Mouse (Mus musculus): ENCODE data around the gene Fbxo33. TPM values are rescaled to one million over a fixed set of nuclear protein-coding genes. Genes with fewer than 3 reads are reported as not detected.
A peak's percentile ranks its signal among the peaks of the same experiment; 100 is the strongest.

The Fbxo33 gene
- polyA plus RNA-seq, 1 experiment from 2014 or later, result 8.5 TPM

GRCm38 (mm10) chr12:59218640-59219321 lies 744 bp downstream of the Fbxo33 start:
- DNase-seq (ENCODE audit: low spot score), result no peak
- Histone ChIP-seq H3K9ac (ENCODE audit: low read length) (peak overlapping the region; percentile 88), H3K27me3 (ENCODE audit: control insufficient read depth, insufficient read depth, low read length) (no peaks in the 10 kb centered on the region), H3K27ac (replicated peaks) (peak overlapping the region; percentile 97), H3K36me3 (ENCODE audit: control insufficient read depth, insufficient read depth, low read length) (no peaks in the 10 kb centered on the region), H3K4me3 (ENCODE audit: low read depth, low read length) (peak overlapping the region; percentile 91), H3K9me3 (ENCODE audit: control insufficient read depth, low read length) (no peaks in the 10 kb centered on the region), H3K4me2 (replicated peaks; ENCODE audit: low read depth) (peak overlapping the region; percentile 93), H3K4me1 (replicated peaks; ENCODE audit: control insufficient read depth, insufficient read depth) (no peaks in the 10 kb centered on the region)
- no peak for TF ChIP-seq CTCF (IDR thresholded peaks at IDR 0.05; ENCODE audit: low read depth)
- no peak for TF ChIP-seq EP300 (optimal IDR thresholded peaks at IDR 0.05)
- WGBS, result under 1% methylated on average over 64 of the region's 69 CpGs
- ATAC-seq (ENCODE audit: low FRiP score, low TSS enrichment), result no peak; the same call in none of the 2 replicates

GRCm38 (mm10) chr12:59217331-59217730 lies 2.2 kb downstream of the Fbxo33 start:
- WGBS, result 75% methylated on average over 3 of the region's 3 CpGs
- no peaks in the 10 kb centered on the region for H3K9me3 ChIP-seq (ENCODE audit: control insufficient read depth, low read length)

GRCm38 (mm10) chr12:59216676-59217266 lies 2.8 kb downstream of the Fbxo33 start:
- Histone ChIP-seq H3K4me2 (replicated peaks; ENCODE audit: low read depth) (no peak overlapping the region), H3K4me1 (replicated peaks; ENCODE audit: control insufficient read depth, insufficient read depth) (no peaks in the 10 kb centered on the region), H3K4me3 (ENCODE audit: low read depth, low read length) (no peak overlapping the region), H3K27ac (replicated peaks) (no peak overlapping the region), H3K9ac (ENCODE audit: low read length) (no peak overlapping the region), H3K9me3 (ENCODE audit: control insufficient read depth, low read length) (no peaks in the 10 kb centered on the region), H3K27me3 (ENCODE audit: control insufficient read depth, insufficient read depth, low read length) (no peaks in the 10 kb centered on the region), H3K36me3 (ENCODE audit: control insufficient read depth, insufficient read depth, low read length) (no peaks in the 10 kb centered on the region)
- ATAC-seq (ENCODE audit: low FRiP score, low TSS enrichment), result no peak
- DNase-seq (ENCODE audit: low spot score), result no peak
- WGBS, result 65% methylated on average over 6 of the region's 6 CpGs
- TF ChIP-seq CTCF (IDR thresholded peaks at IDR 0.05; ENCODE audit: low read depth) (no peak), EP300 (optimal IDR thresholded peaks at IDR 0.05) (no peak)

More at GRCm38 (mm10) chr12:59217331-59217730, 2.2 kb downstream of the Fbxo33 start:
- H3K27ac ChIP-seq (replicated peaks), result no peak overlapping the region
- no peak overlapping the region for H3K4me3 ChIP-seq (ENCODE audit: low read depth, low read length)
- no peak for TF ChIP-seq EP300 (optimal IDR thresholded peaks at IDR 0.05)
- TF ChIP-seq CTCF (IDR thresholded peaks at IDR 0.05; ENCODE audit: low read depth), result no peak
- ATAC-seq (ENCODE audit: low FRiP score, low TSS enrichment), result no peak
- H3K4me1 ChIP-seq (replicated peaks; ENCODE audit: control insufficient read depth, insufficient read depth), result no peaks in the 10 kb centered on the region
- DNase-seq (ENCODE audit: low spot score), result no peak
- H3K4me2 ChIP-seq (replicated peaks; ENCODE audit: low read depth), result peak overlapping the region; percentile 93; the same call in 1 of the 2 replicates
- no peaks in the 10 kb centered on the region for H3K36me3 ChIP-seq (ENCODE audit: control insufficient read depth, insufficient read depth, low read length)
- H3K9ac ChIP-seq (ENCODE audit: low read length), result no peak overlapping the region
- H3K27me3 ChIP-seq (ENCODE audit: control insufficient read depth, insufficient read depth, low read length), result no peaks in the 10 kb centered on the region

- Histone ChIP-seq H3K4me1 (replicated peaks; ENCODE audit: control insufficient read depth, insufficient read depth) (no peaks in the 10 kb centered on the region), H3K9me3 (ENCODE audit: control insufficient read depth, low read length) (no peaks in the 10 kb centered on the region), H3K27me3 (ENCODE audit: control insufficient read depth, insufficient read depth, low read length) (no peaks in the 10 kb centered on the region), H3K9ac (ENCODE audit: low read length) (no peak overlapping the region), H3K4me3 (ENCODE audit: low read depth, low read length) (no peak overlapping the region), H3K36me3 (ENCODE audit: control insufficient read depth, insufficient read depth, low read length) (no peaks in the 10 kb centered on the region), H3K27ac (replicated peaks) (no peak overlapping the region), H3K4me2 (replicated peaks; ENCODE audit: low read depth) (no peak overlapping the region)
- TF ChIP-seq CTCF (IDR thresholded peaks at IDR 0.05; ENCODE audit: low read depth) (no peak), EP300 (optimal IDR thresholded peaks at IDR 0.05) (no peak)
- WGBS, result 81% methylated on average over 4 of the region's 4 CpGs
- DNase-seq (ENCODE audit: low spot score) (no peak), ATAC-seq (ENCODE audit: low FRiP score, low TSS enrichment) (no peak)
These were observed 3.3 kb downstream of the Fbxo33 start for GRCm38 (mm10) chr12:59216176-59216575.

GRCm38 (mm10) chr12:59207814-59208213 lies 11.7 kb downstream of the Fbxo33 start:
- Histone ChIP-seq H3K9me3 (ENCODE audit: control insufficient read depth, low read length) (no peaks in the 10 kb centered on the region), H3K4me3 (ENCODE audit: low read depth, low read length) (no peak overlapping the region), H3K9ac (ENCODE audit: low read length) (no peak overlapping the region), H3K27me3 (ENCODE audit: control insufficient read depth, insufficient read depth, low read length) (no peaks in the 10 kb centered on the region), H3K36me3 (ENCODE audit: control insufficient read depth, insufficient read depth, low read length) (no peaks in the 10 kb centered on the region), H3K4me1 (replicated peaks; ENCODE audit: control insufficient read depth, insufficient read depth) (no peaks in the 10 kb centered on the region), H3K4me2 (replicated peaks; ENCODE audit: low read depth) (no peak overlapping the region), H3K27ac (replicated peaks) (no peak overlapping the region)
- 90% methylated on average over 1 of the region's 1 CpGs for WGBS
- ATAC-seq (ENCODE audit: low FRiP score, low TSS enrichment) (no peak), DNase-seq (ENCODE audit: low spot score) (no peak)
- TF ChIP-seq EP300 (optimal IDR thresholded peaks at IDR 0.05) (no peak), CTCF (IDR thresholded peaks at IDR 0.05; ENCODE audit: low read depth) (no peak)

- 81% methylated on average over 3 of the region's 3 CpGs for WGBS
- TF ChIP-seq CTCF (IDR thresholded peaks at IDR 0.05; ENCODE audit: low read depth) (no peak), EP300 (optimal IDR thresholded peaks at IDR 0.05) (no peak)
- Histone ChIP-seq H3K36me3 (ENCODE audit: control insufficient read depth, insufficient read depth, low read length) (0 out of 2 replicates have a peak, but pooled peaks cover 3% of the 10 kb centered on the region), H3K9me3 (ENCODE audit: control insufficient read depth, low read length) (no peaks in the 10 kb centered on the region), H3K9ac (ENCODE audit: low read length) (no peak overlapping the region), H3K4me3 (ENCODE audit: low read depth, low read length) (no peak overlapping the region), H3K27me3 (ENCODE audit: control insufficient read depth, insufficient read depth, low read length) (no peaks in the 10 kb centered on the region), H3K27ac (replicated peaks) (no peak overlapping the region), H3K4me1 (replicated peaks; ENCODE audit: control insufficient read depth, insufficient read depth) (no peaks in the 10 kb centered on the region), H3K4me2 (replicated peaks; ENCODE audit: low read depth) (no peak overlapping the region)
- ATAC-seq (ENCODE audit: low FRiP score, low TSS enrichment), result no peak
- no peak for DNase-seq (ENCODE audit: low spot score)
These were observed 12.5 kb downstream of the Fbxo33 start for GRCm38 (mm10) chr12:59207000-59207390.

Measured in stomach, postnatal 0 days (tissue).